Mouse (Mus musculus) kidney, adult 2 months (tissue): Measurements from ENCODE around the gene Slit3.

Source experiments
- CTCF ChIP-seq: fragments of 200-500 bp; conservative IDR thresholded peaks from 2 replicates; pipeline ENCODE4 v1.5.1; 2011; ENCODE audit warnings: low read depth, mild to moderate bottlenecking, control low read depth, low read length, moderate library complexity, mixed read lengths; ENCODE audit not compliant: insufficient read depth, insufficient read length
- POLR2A ChIP-seq: fragments of 200-500 bp; IDR thresholded peaks from one replicate; pipeline ENCODE4 v1.6.1; 2011; ENCODE audit warnings: low read depth, low read length, control low read depth

DNA sequence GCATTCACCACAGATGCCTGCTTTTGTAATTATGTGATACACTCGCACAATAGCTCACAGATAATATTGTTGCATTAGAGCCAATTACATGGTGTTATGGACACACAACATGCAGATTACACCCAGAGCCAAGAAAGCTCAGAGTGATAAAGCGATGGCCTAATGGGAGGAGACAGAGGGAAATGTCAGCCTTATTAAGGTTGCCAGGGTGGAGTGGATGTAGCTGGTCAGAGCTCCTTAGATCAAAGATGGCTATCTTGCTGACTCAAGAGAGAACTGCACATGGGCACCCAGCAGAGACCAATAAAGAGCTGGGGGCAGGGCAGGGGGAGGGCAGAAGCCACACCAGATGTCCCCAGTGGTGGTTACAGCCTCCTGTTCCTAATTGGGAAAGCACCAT is 437.3 kb downstream of the Slit3 start:
- no peak for TF ChIP-seq POLR2A
- no peak for TF ChIP-seq CTCF
